Mouse (Mus musculus) lung, postnatal 0 days (tissue): ENCODE data around the gene Immp2l.

Source experiments
- CTCF ChIP-seq: IDR thresholded peaks from 2 replicates; pipeline ENCODE4 v1.5.1; 2016; ENCODE audit warnings: antibody characterized with exemption, mild to moderate bottlenecking
- EP300 ChIP-seq: IDR thresholded peaks from 2 replicates; pipeline ENCODE4 v1.6.1; 2016; ENCODE audit warnings: antibody characterized with exemption, mild to moderate bottlenecking, control low read depth

- TF ChIP-seq CTCF (no peak), EP300 (no peak)
Measured at GRCm38 (mm10) chr12:41349814-41350213, 325.9 kb downstream of the Immp2l start.
